Mouse (Mus musculus) T-helper 17 cell (primary cell): ENCODE results near the gene Nsun2.

ENCODE experiments used
- in situ Hi-C, 2 experiments: fragments of 300-600 bp; cut with MboI, MseI; formaldehyde crosslinking; loops; 1 replicate in 1 of 2; 2 replicates in 1 of 2; pipeline ENCODE4 v1.15.1; 2025; ENCODE audit warnings: high pct_unique_total_duplicates in 2 of 2

Nsun2 gene

GRCm38 (mm10) chr13:69522161-69522791 is 11.3 kb upstream of the Nsun2 start:
- in situ Hi-C loops, result loop anchor here (25.0 kb wide), 2 partner anchors 935 to 1090 kb away; partner anchors contain the start of genes 1700001L19Rik (in 1 of the 2), Fastkd3 (in 1 of the 2) and Mtrr (in 1 of the 2)

- in situ Hi-C loops, result loop anchor here (25.0 kb wide), 2 partner anchors 936 to 1089 kb away; partner anchors contain the start of genes 1700001L19Rik (in 1 of the 2), Fastkd3 (in 1 of the 2) and Mtrr (in 1 of the 2)
Observed at GRCm38 (mm10) chr13:69523444-69524157, 9.9 kb upstream of the Nsun2 start.

GRCm38 (mm10) chr13:69524158-69524530 is 9.4 kb upstream of the Nsun2 start:
- in situ Hi-C loops, result loop anchor here (25.0 kb wide), 2 partner anchors 937 to 1088 kb away; partner anchors contain the start of genes 1700001L19Rik (in 1 of the 2), Fastkd3 (in 1 of the 2) and Mtrr (in 1 of the 2)

- in situ Hi-C loops, result no loop called here
Observed at GRCm38 (mm10) chr13:69525867-69526266, 7.7 kb upstream of the Nsun2 start.

- in situ Hi-C loops, result no loop called here
Observed at GRCm38 (mm10) chr13:69528531-69528930, 5.0 kb upstream of the Nsun2 start.

- in situ Hi-C loops, result loop anchor here (10.0 kb wide), 2 partner anchors 285 to 1715 kb away; partner anchors contain the start of gene Zfp273 (in 1 of the 2)
Observed at GRCm38 (mm10) chr13:69530156-69530555, 3.4 kb upstream of the Nsun2 start.

GRCm38 (mm10) chr13:69530951-69531350 is 2.6 kb upstream of the Nsun2 start:
- in situ Hi-C loops, result loop anchor here (10.0 kb wide), 2 partner anchors 284 to 1716 kb away; partner anchors contain the start of gene Zfp273 (in 1 of the 2)

GRCm38 (mm10) chr13:69531431-69531830 is 2.1 kb upstream of the Nsun2 start:
- in situ Hi-C loops, result loop anchor here (10.0 kb wide), 2 partner anchors 283 to 1717 kb away; partner anchors contain the start of gene Zfp273 (in 1 of the 2)

- in situ Hi-C loops, result loop anchor here (10.0 kb wide), 2 partner anchors 283 to 1717 kb away; partner anchors contain the start of gene Zfp273 (in 1 of the 2)
Observed at GRCm38 (mm10) chr13:69532101-69532892, 1.2 kb upstream of the Nsun2 start.

GRCm38 (mm10) chr13:69532893-69533404 is 597 bp upstream of the Nsun2 start:
- in situ Hi-C loops, result loop anchor here (10.0 kb wide), 2 partner anchors 282 to 1718 kb away; partner anchors contain the start of gene Zfp273 (in 1 of the 2)

GRCm38 (mm10) chr13:69534334-69534653 is 748 bp downstream of the Nsun2 start, which contains the start of gene Tent4a:
Gene Tent4a (minus strand): TSS chr13:69534617.
- in situ Hi-C loops, result loop anchor here (10.0 kb wide), 2 partner anchors 281 to 1719 kb away; partner anchors contain the start of gene Zfp273 (in 1 of the 2)

- in situ Hi-C loops, result loop anchor here (5.0 to 10.0 kb wide), 3 partner anchors 77 to 1720 kb away; partner anchors contain the start of genes Srd5a1 (in 1 of the 2) and Zfp273 (in 1 of the 2)
Observed at GRCm38 (mm10) chr13:69534654-69535551, 1.4 kb downstream of the Nsun2 start.

GRCm38 (mm10) chr13:69536021-69536420 is 2.5 kb downstream of the Nsun2 start:
- in situ Hi-C loops, result loop anchor here (5.0 to 10.0 kb wide), 3 partner anchors 76 to 1721 kb away; partner anchors contain the start of genes Srd5a1 (in 1 of the 2) and Zfp273 (in 1 of the 2)

- in situ Hi-C loops, result loop anchor here (5.0 to 10.0 kb wide), 3 partner anchors 75 to 1723 kb away; partner anchors contain the start of genes Srd5a1 (in 1 of the 2) and Zfp273 (in 1 of the 2)
Observed at GRCm38 (mm10) chr13:69537366-69537765, 3.8 kb downstream of the Nsun2 start.

- in situ Hi-C loops, result loop anchor here (5.0 to 10.0 kb wide), 3 partner anchors 74 to 1724 kb away; partner anchors contain the start of genes Srd5a1 (in 1 of the 2) and Zfp273 (in 1 of the 2)
Observed at GRCm38 (mm10) chr13:69538327-69538726, 4.8 kb downstream of the Nsun2 start.

- in situ Hi-C loops, result no loop called here
Observed at GRCm38 (mm10) chr13:69541209-69541608, 7.7 kb downstream of the Nsun2 start.

GRCm38 (mm10) chr13:69541776-69542175 is 8.2 kb downstream of the Nsun2 start:
- in situ Hi-C loops, result no loop called here

- in situ Hi-C loops, result no loop called here
Observed at GRCm38 (mm10) chr13:69542571-69543352, 9.2 kb downstream of the Nsun2 start.

- in situ Hi-C loops, result no loop called here
Observed at GRCm38 (mm10) chr13:69543595-69543994, 10.0 kb downstream of the Nsun2 start.
